Mouse (Mus musculus) cortical plate, adult 2 months (tissue): Measurements from ENCODE around the gene Snx14.

Experiments used
- CTCF ChIP-seq: fragments of 200-500 bp; IDR thresholded peaks from 2 replicates; pipeline ENCODE4 v1.5.1; 2011; ENCODE audit warnings: mild to moderate bottlenecking, control low read depth, low read length; ENCODE audit not compliant: insufficient read depth; ENCODE audit errors: extremely low read depth
- POLR2A ChIP-seq: fragments of 200-500 bp; IDR thresholded peaks from 2 replicates; pipeline ENCODE4 v1.6.1; 2011; ENCODE audit warnings: mild to moderate bottlenecking, low read length, control low read depth; ENCODE audit not compliant: insufficient read depth; ENCODE audit errors: extremely low read depth

GRCm38 (mm10) chr9:88350317-88350716 lies 88.4 kb downstream of the Snx14 start:
- TF ChIP-seq CTCF, result no peak
- TF ChIP-seq POLR2A, result no peak
